Mouse (Mus musculus): ENCODE results near the gene Depdc7. TPM values are rescaled to one million over a fixed set of nuclear protein-coding genes. Genes with fewer than 3 reads are reported as not detected.

The Depdc7 gene
- polyA plus RNA-seq, 1 experiment, result 0.86 TPM

- Histone ChIP-seq H3K27ac (ENCODE audit: control insufficient read depth, insufficient read depth, low read length) (no peak within 1 kb of the TSS), H3K4me1 (replicated peaks; ENCODE audit: control insufficient read depth, insufficient read depth, low read length) (peaks cover 9% of the 10 kb centered on the region; the same call in 1 of the 2 replicates), H3K36me3 (ENCODE audit: control insufficient read depth, insufficient read depth, low read length) (no peaks in the 10 kb centered on the region), H3K27me3 (ENCODE audit: control insufficient read depth, insufficient read depth, low read length) (peaks cover 18% of the 10 kb centered on the region), H3K4me3 (ENCODE audit: control insufficient read depth, insufficient read depth, low read length) (peak within 1 kb of the TSS; percentile 52)
- no peak for TF ChIP-seq CTCF (IDR thresholded peaks at IDR 0.05; ENCODE audit: borderline replicate concordance, control insufficient read depth, extremely low read depth, insufficient read depth, low read length, poor library complexity)
- no peak for TF ChIP-seq POLR2A (IDR thresholded peaks at IDR 0.05; ENCODE audit: control insufficient read depth, extremely low read depth, insufficient read depth, low read length, poor library complexity)
- peak; percentile 31 for DNase-seq
- whole genome bisulfite sequencing, result under 1% methylated on average over 91 of the region's 99 CpGs
These were observed 30.8 kb downstream of the Depdc7 start, which contains the start of gene Tcp11l1 for GRCm38 (mm10) chr2:104711585-104712485. Gene Tcp11l1, minus strand, starts transcription at chr2:104712169.

- TF ChIP-seq CTCF (IDR thresholded peaks at IDR 0.05; ENCODE audit: borderline replicate concordance, control insufficient read depth, extremely low read depth, insufficient read depth, low read length, poor library complexity) (no peak), POLR2A (IDR thresholded peaks at IDR 0.05; ENCODE audit: control insufficient read depth, extremely low read depth, insufficient read depth, low read length, poor library complexity) (no peak)
- Histone ChIP-seq H3K27me3 (ENCODE audit: control insufficient read depth, insufficient read depth, low read length) (peaks cover 18% of the 10 kb centered on the region), H3K4me3 (ENCODE audit: control insufficient read depth, insufficient read depth, low read length) (no peak overlapping the region), H3K36me3 (ENCODE audit: control insufficient read depth, insufficient read depth, low read length) (no peaks in the 10 kb centered on the region), H3K4me1 (replicated peaks; ENCODE audit: control insufficient read depth, insufficient read depth, low read length) (peaks cover 9% of the 10 kb centered on the region; the same call in 1 of the 2 replicates), H3K27ac (ENCODE audit: control insufficient read depth, insufficient read depth, low read length) (no peak overlapping the region)
- DNase-seq, result no peak
- WGBS, result 15% methylated on average over 6 of the region's 6 CpGs
These were observed 31.9 kb downstream of the Depdc7 start for GRCm38 (mm10) chr2:104710670-104711370.

GRCm38 (mm10) chr2:104709786-104710337, 32.8 kb downstream of the Depdc7 start:
- H3K27me3 ChIP-seq (ENCODE audit: control insufficient read depth, insufficient read depth, low read length), result peaks cover 18% of the 10 kb centered on the region
- no peaks in the 10 kb centered on the region for H3K36me3 ChIP-seq (ENCODE audit: control insufficient read depth, insufficient read depth, low read length)
- H3K4me3 ChIP-seq (ENCODE audit: control insufficient read depth, insufficient read depth, low read length), result no peak overlapping the region
- H3K27ac ChIP-seq (ENCODE audit: control insufficient read depth, insufficient read depth, low read length), result no peak overlapping the region
- TF ChIP-seq POLR2A (IDR thresholded peaks at IDR 0.05; ENCODE audit: control insufficient read depth, extremely low read depth, insufficient read depth, low read length, poor library complexity) (no peak), CTCF (IDR thresholded peaks at IDR 0.05; ENCODE audit: borderline replicate concordance, control insufficient read depth, extremely low read depth, insufficient read depth, low read length, poor library complexity) (no peak)
- 71% methylated on average over 6 of the region's 6 CpGs for WGBS
- DNase-seq, result no peak
- H3K4me1 ChIP-seq (replicated peaks; ENCODE audit: control insufficient read depth, insufficient read depth, low read length), result peaks cover 9% of the 10 kb centered on the region; the same call in 1 of the 2 replicates

- Histone ChIP-seq H3K27ac (ENCODE audit: control insufficient read depth, insufficient read depth, low read length) (no peak overlapping the region), H3K36me3 (ENCODE audit: control insufficient read depth, insufficient read depth, low read length) (no peaks in the 10 kb centered on the region), H3K4me3 (ENCODE audit: control insufficient read depth, insufficient read depth, low read length) (no peak overlapping the region), H3K4me1 (replicated peaks; ENCODE audit: control insufficient read depth, insufficient read depth, low read length) (no peaks in the 10 kb centered on the region), H3K27me3 (ENCODE audit: control insufficient read depth, insufficient read depth, low read length) (no peaks in the 10 kb centered on the region)
- WGBS, result 91% methylated on average over 3 of the region's 3 CpGs
- no peak for DNase-seq
- no peak for TF ChIP-seq CTCF (IDR thresholded peaks at IDR 0.05; ENCODE audit: borderline replicate concordance, control insufficient read depth, extremely low read depth, insufficient read depth, low read length, poor library complexity)
- TF ChIP-seq POLR2A (IDR thresholded peaks at IDR 0.05; ENCODE audit: control insufficient read depth, extremely low read depth, insufficient read depth, low read length, poor library complexity), result no peak
These were observed 38.3 kb downstream of the Depdc7 start for GRCm38 (mm10) chr2:104704355-104704754.

- no peak for DNase-seq
- Histone ChIP-seq H3K4me3 (ENCODE audit: control insufficient read depth, insufficient read depth, low read length) (no peak overlapping the region), H3K4me1 (replicated peaks; ENCODE audit: control insufficient read depth, insufficient read depth, low read length) (no peaks in the 10 kb centered on the region), H3K36me3 (ENCODE audit: control insufficient read depth, insufficient read depth, low read length) (no peaks in the 10 kb centered on the region), H3K27me3 (ENCODE audit: control insufficient read depth, insufficient read depth, low read length) (no peaks in the 10 kb centered on the region), H3K27ac (ENCODE audit: control insufficient read depth, insufficient read depth, low read length) (no peak overlapping the region)
- TF ChIP-seq CTCF (IDR thresholded peaks at IDR 0.05; ENCODE audit: borderline replicate concordance, control insufficient read depth, extremely low read depth, insufficient read depth, low read length, poor library complexity), result no peak
- TF ChIP-seq POLR2A (IDR thresholded peaks at IDR 0.05; ENCODE audit: control insufficient read depth, extremely low read depth, insufficient read depth, low read length, poor library complexity), result no peak
- 94% methylated on average over 3 of the region's 3 CpGs for WGBS
These were observed 39.5 kb downstream of the Depdc7 start for GRCm38 (mm10) chr2:104703158-104703557.

- 93% methylated on average over 11 of the region's 11 CpGs for WGBS
- H3K36me3 ChIP-seq (ENCODE audit: control insufficient read depth, insufficient read depth, low read length), result no peaks in the 10 kb centered on the region
These were observed 43.0 kb downstream of the Depdc7 start for GRCm38 (mm10) chr2:104699659-104700058.

More at GRCm38 (mm10) chr2:104699659-104700058, 43.0 kb downstream of the Depdc7 start:
- Histone ChIP-seq H3K27ac (ENCODE audit: control insufficient read depth, insufficient read depth, low read length) (no peak overlapping the region), H3K27me3 (ENCODE audit: control insufficient read depth, insufficient read depth, low read length) (no peaks in the 10 kb centered on the region), H3K4me1 (replicated peaks; ENCODE audit: control insufficient read depth, insufficient read depth, low read length) (no peaks in the 10 kb centered on the region), H3K4me3 (ENCODE audit: control insufficient read depth, insufficient read depth, low read length) (no peak overlapping the region)
- TF ChIP-seq CTCF (IDR thresholded peaks at IDR 0.05; ENCODE audit: borderline replicate concordance, control insufficient read depth, extremely low read depth, insufficient read depth, low read length, poor library complexity) (no peak), POLR2A (IDR thresholded peaks at IDR 0.05; ENCODE audit: control insufficient read depth, extremely low read depth, insufficient read depth, low read length, poor library complexity) (no peak)
- DNase-seq, result no peak
